Mouse (Mus musculus) hindbrain, embryonic 16.5 days (tissue): ENCODE measurements around the gene Rpl35a. TPM values are rescaled to one million over a fixed set of nuclear protein-coding genes. Genes with fewer than 3 reads are reported as not detected.

ENCODE experiments used
- ATAC-seq: fragments of 200-750 bp; cut with Nextera tagmentation; 2 replicates; pipeline ENCODE4 v1.8.0; 2017; ENCODE audit warnings: moderate TSS enrichment, moderate library complexity
- H3K27ac ChIP-seq: fragments of 300-500 bp; sonication (generic); 2 replicates; pipeline ENCODE4 v1.5.1; 2014; ENCODE audit warnings: low read depth, mild to moderate bottlenecking, control low read depth, low read length, moderate library complexity
- H3K27me3 ChIP-seq: fragments of 300-500 bp; sonication (generic); replicated peaks from 2 replicates; pipeline ENCODE4 v1.6.1; 2014; ENCODE audit warnings: low read length; ENCODE audit not compliant: control insufficient read depth, insufficient read depth
- H3K36me3 ChIP-seq: fragments of 300-500 bp; sonication (generic); 2 replicates; pipeline ENCODE4 v1.6.1; 2014; ENCODE audit warnings: mild to moderate bottlenecking, low read length, moderate library complexity, mixed read lengths; ENCODE audit not compliant: control insufficient read depth, insufficient read depth
- H3K4me1 ChIP-seq: fragments of 300-500 bp; sonication (generic); 2 replicates; pipeline ENCODE4 v1.6.1; 2014; ENCODE audit warnings: low read depth, low read length; ENCODE audit not compliant: control insufficient read depth, insufficient read depth
- H3K4me2 ChIP-seq: fragments of 300-500 bp; sonication (generic); 2 replicates; pipeline ENCODE4 v1.6.1; 2014; ENCODE audit warnings: mild to moderate bottlenecking, low read length, control low read depth, moderate library complexity
- H3K4me3 ChIP-seq: fragments of 300-500 bp; sonication (generic); 2 replicates; pipeline ENCODE4 v1.5.1; 2014; ENCODE audit warnings: mild to moderate bottlenecking, low read length, control low read depth, moderate library complexity
- H3K9ac ChIP-seq: fragments of 300-500 bp; sonication (generic); 2 replicates; pipeline ENCODE4 v1.6.1; 2014; ENCODE audit warnings: low read depth, mild to moderate bottlenecking, control low read depth, low read length, moderate library complexity
- H3K9me3 ChIP-seq: fragments of 300-500 bp; sonication (generic); 2 replicates; pipeline ENCODE4 v1.6.1; 2014; ENCODE audit warnings: mild to moderate bottlenecking, low read length, moderate library complexity; ENCODE audit not compliant: control insufficient read depth
- whole genome bisulfite sequencing: fragments of 180-500 bp; shearing (Covaris S2); extraction: QIAGEN DNeasy Blood & Tissue Kit; methylation state at CpG from one replicate; pipeline ENCODE4 v1.1.7; 2014; 5-methylcytosine and 5-hydroxymethylcytosine counted together
- polyA plus RNA-seq: library from polyadenylated mRNA; unstranded; fragments of >200 nt; fragmentation: Nextera tagmentation; extraction: Ambion mirVana; gene quantifications from 2 replicates; pipeline ENCODE4 v1.2.1, GENCODE M21; 2015

The Rpl35a gene
- polyA plus RNA-seq, 1 experiment from 2014 or later = 370 TPM

GRCm38 (mm10) chr16:33061400-33061799 lies 5.1 kb downstream of the Rpl35a start:
- WGBS = 57% methylated on average over 11 of the region's 11 CpGs
- H3K27ac ChIP-seq = no peak overlapping the region
- peak overlapping the region; percentile 69 for H3K4me2 ChIP-seq
- H3K36me3 ChIP-seq = peaks cover 17% of the 10 kb centered on the region
- H3K4me3 ChIP-seq = no peak overlapping the region
- no peaks in the 10 kb centered on the region for H3K27me3 ChIP-seq
- H3K9me3 ChIP-seq = no peaks in the 10 kb centered on the region
- ATAC-seq = no peak
- H3K4me1 ChIP-seq = peaks cover 20% of the 10 kb centered on the region
- H3K9ac ChIP-seq = no peak overlapping the region

- peak; percentile 99 for ATAC-seq
- peak within 1 kb of the TSS; percentile 82 for H3K27ac ChIP-seq
- H3K4me3 ChIP-seq = peak within 1 kb of the TSS; percentile 77
- peaks cover 20% of the 10 kb centered on the region for H3K4me1 ChIP-seq
- under 1% methylated on average over 54 of the region's 64 CpGs for WGBS
- H3K9me3 ChIP-seq = no peaks in the 10 kb centered on the region
- H3K36me3 ChIP-seq = peaks cover 17% of the 10 kb centered on the region
- H3K4me2 ChIP-seq = peak within 1 kb of the TSS; percentile 69
- peak within 1 kb of the TSS; percentile 85 for H3K9ac ChIP-seq
- no peaks in the 10 kb centered on the region for H3K27me3 ChIP-seq
Measured at GRCm38 (mm10) chr16:33062024-33062681, 5.9 kb downstream of the Rpl35a start, which contains the start of gene Lmln. Lmln (plus strand) TSS chr16:33062521.

GRCm38 (mm10) chr16:33062682-33063131 lies 6.5 kb downstream of the Rpl35a start:
- Histone ChIP-seq H3K9me3 (no peaks in the 10 kb centered on the region), H3K27me3 (no peaks in the 10 kb centered on the region), H3K4me2 (peak overlapping the region; percentile 69), H3K27ac (peak overlapping the region; percentile 82), H3K9ac (peak overlapping the region; percentile 85), H3K4me3 (peak overlapping the region; percentile 77), H3K4me1 (peaks cover 16% of the 10 kb centered on the region), H3K36me3 (peaks cover 17% of the 10 kb centered on the region)
- no peak for ATAC-seq
- WGBS = under 1% methylated on average over 31 of the region's 35 CpGs

- Histone ChIP-seq H3K9me3 (no peaks in the 10 kb centered on the region), H3K4me3 (peak overlapping the region; percentile 77), H3K27ac (no peak overlapping the region), H3K4me2 (peak overlapping the region; percentile 69), H3K9ac (peak overlapping the region; percentile 85; the same call in 1 of the 2 replicates), H3K36me3 (peaks cover 16% of the 10 kb centered on the region), H3K27me3 (no peaks in the 10 kb centered on the region), H3K4me1 (peaks cover 11% of the 10 kb centered on the region)
- WGBS = 14% methylated on average over 7 of the region's 7 CpGs
- no peak for ATAC-seq
Measured at GRCm38 (mm10) chr16:33063267-33063666, 7.0 kb downstream of the Rpl35a start.

GRCm38 (mm10) chr16:33064636-33065035 lies 8.4 kb downstream of the Rpl35a start:
- H3K27me3 ChIP-seq = no peaks in the 10 kb centered on the region
- no peak overlapping the region for H3K27ac ChIP-seq
- H3K36me3 ChIP-seq = peaks cover 5% of the 10 kb centered on the region
- no peak overlapping the region for H3K4me3 ChIP-seq
- ATAC-seq = no peak
- H3K9me3 ChIP-seq = no peaks in the 10 kb centered on the region
- no peak overlapping the region for H3K9ac ChIP-seq
- no peak overlapping the region for H3K4me2 ChIP-seq
- peaks cover 10% of the 10 kb centered on the region for H3K4me1 ChIP-seq
- 64% methylated on average over 9 of the region's 9 CpGs for WGBS

GRCm38 (mm10) chr16:33070928-33071327 lies 14.7 kb downstream of the Rpl35a start:
- no peaks in the 10 kb centered on the region for H3K27me3 ChIP-seq
- no peaks in the 10 kb centered on the region for H3K4me1 ChIP-seq
- H3K4me2 ChIP-seq = no peak overlapping the region
- H3K9ac ChIP-seq = no peak overlapping the region
- no peak overlapping the region for H3K27ac ChIP-seq
- ATAC-seq = no peak
- peaks cover 10% of the 10 kb centered on the region for H3K36me3 ChIP-seq
- no peak overlapping the region for H3K4me3 ChIP-seq
- H3K9me3 ChIP-seq = no peaks in the 10 kb centered on the region

GRCm38 (mm10) chr16:33072871-33073557 lies 16.8 kb downstream of the Rpl35a start:
- Histone ChIP-seq H3K9me3 (no peaks in the 10 kb centered on the region), H3K27ac (no peak overlapping the region), H3K4me2 (no peak overlapping the region), H3K9ac (no peak overlapping the region), H3K4me3 (no peak overlapping the region), H3K27me3 (no peaks in the 10 kb centered on the region), H3K36me3 (peaks cover 10% of the 10 kb centered on the region), H3K4me1 (no peaks in the 10 kb centered on the region)
- ATAC-seq = no peak
- 88% methylated on average over 6 of the region's 6 CpGs for WGBS

GRCm38 (mm10) chr16:33074967-33075366 lies 18.7 kb downstream of the Rpl35a start:
- 87% methylated on average over 5 of the region's 5 CpGs for WGBS
- Histone ChIP-seq H3K27me3 (no peaks in the 10 kb centered on the region), H3K36me3 (peaks cover 7% of the 10 kb centered on the region), H3K4me3 (no peak overlapping the region), H3K4me1 (no peaks in the 10 kb centered on the region), H3K27ac (no peak overlapping the region), H3K4me2 (no peak overlapping the region), H3K9me3 (no peaks in the 10 kb centered on the region), H3K9ac (no peak overlapping the region)
- ATAC-seq = no peak

GRCm38 (mm10) chr16:33076078-33076477 lies 19.8 kb downstream of the Rpl35a start:
- 72% methylated on average over 6 of the region's 6 CpGs for WGBS
- no peak overlapping the region for H3K9ac ChIP-seq
- ATAC-seq = no peak
- H3K4me1 ChIP-seq = no peaks in the 10 kb centered on the region
- H3K4me2 ChIP-seq = no peak overlapping the region
- no peaks in the 10 kb centered on the region for H3K27me3 ChIP-seq
- H3K9me3 ChIP-seq = no peaks in the 10 kb centered on the region
- H3K4me3 ChIP-seq = no peak overlapping the region
- H3K27ac ChIP-seq = no peak overlapping the region
- H3K36me3 ChIP-seq = peaks cover 4% of the 10 kb centered on the region
